Mouse (Mus musculus) mammary gland, adult 2 months (tissue): ENCODE measurements around the gene Banf1. TPM values are rescaled to one million over a fixed set of nuclear protein-coding genes. Genes with fewer than 3 reads are reported as not detected.

ENCODE experiments used
- polyA plus RNA-seq: library from polyadenylated mRNA; depleted of rRNA; stranded (reverse); fragments of >200 nt; gene quantifications from 2 replicates; pipeline ENCODE4 v1.2.3, GENCODE M21; 2012; ENCODE audit warnings: low replicate concordance; rRNA removed

Banf1 gene
- polyA plus RNA-seq: 85.0 and 196 TPM in 2 replicates

DNA sequence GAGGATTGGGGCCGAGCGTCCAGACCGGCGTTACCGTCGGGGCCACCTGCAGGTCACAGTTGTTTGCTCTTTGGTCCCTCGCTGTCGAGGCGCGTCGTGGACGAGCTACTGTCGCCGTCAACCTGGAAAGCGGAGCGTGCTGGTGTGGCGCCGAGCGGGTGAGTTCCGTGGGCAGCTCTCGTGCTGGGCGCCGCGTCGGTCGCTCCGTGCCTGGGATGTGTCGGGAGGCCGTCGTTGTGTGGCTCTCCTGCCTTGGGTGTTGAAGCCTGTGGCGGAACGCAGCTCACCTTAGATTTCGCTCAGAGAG lies at the start of gene Banf1:
Gene Banf1 (minus strand): TSS at position 116 of the 307 bp plus-strand sequence.

DNA sequence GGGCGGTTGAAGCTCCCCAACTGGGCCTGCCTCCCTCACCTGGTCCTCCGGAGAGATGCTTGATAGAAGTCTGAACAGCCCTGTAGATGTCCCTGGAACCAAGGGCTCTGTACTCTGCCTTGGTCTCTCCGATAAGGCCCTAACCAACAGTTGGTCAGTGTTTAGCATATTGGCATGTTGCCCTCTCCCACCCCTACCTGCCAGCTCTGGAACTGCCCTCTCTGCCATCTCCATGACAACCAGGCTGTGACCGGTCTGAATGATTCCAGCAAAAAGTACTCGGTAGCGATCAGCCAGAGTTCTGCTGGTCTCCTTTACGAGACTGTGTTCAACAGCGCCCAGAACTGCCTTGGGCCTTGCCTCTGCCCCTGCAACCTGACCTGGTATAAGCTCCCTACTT lies 35.3 kb upstream of the Banf1 start, which contains the start of gene Tsga10ip:
Gene Tsga10ip (minus strand): TSS at position 234 of the 400 bp plus-strand sequence.

DNA sequence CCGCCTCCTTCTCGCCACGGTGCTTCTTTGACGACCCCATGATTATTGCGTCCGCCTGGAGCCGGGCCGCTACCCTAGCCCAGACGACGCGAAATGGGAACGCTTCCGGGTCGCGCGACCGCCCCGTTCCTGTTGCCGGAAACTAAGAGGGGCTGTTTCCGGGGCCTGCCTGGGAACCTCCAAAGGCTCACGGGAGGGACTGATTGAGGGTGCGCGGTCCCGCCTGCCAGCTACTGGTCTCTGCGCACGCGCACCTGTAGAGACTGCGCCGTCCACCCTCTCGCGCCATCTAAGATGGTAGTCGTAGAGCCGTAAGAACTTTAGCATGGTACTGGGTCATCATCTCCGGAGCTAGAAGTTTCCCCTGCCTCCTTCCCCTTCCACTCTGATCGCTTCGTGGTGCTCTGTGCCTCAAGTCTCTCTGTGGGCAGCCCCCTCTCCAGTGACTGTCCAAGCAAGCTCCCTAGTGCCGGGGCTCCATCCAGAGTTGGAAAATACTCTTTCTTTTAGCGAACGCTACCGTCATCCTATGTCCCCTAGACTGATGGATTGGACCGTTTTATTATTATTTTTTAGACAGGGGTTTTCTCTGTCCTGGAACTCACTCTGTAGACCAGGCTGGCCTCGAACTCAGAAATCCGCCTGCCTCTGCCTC lies 21.7 kb upstream of the Banf1 start, which contains the start of gene Sart1:
Gene Sart1 (minus strand): TSS at position 116 of the 655 bp plus-strand sequence.

DNA sequence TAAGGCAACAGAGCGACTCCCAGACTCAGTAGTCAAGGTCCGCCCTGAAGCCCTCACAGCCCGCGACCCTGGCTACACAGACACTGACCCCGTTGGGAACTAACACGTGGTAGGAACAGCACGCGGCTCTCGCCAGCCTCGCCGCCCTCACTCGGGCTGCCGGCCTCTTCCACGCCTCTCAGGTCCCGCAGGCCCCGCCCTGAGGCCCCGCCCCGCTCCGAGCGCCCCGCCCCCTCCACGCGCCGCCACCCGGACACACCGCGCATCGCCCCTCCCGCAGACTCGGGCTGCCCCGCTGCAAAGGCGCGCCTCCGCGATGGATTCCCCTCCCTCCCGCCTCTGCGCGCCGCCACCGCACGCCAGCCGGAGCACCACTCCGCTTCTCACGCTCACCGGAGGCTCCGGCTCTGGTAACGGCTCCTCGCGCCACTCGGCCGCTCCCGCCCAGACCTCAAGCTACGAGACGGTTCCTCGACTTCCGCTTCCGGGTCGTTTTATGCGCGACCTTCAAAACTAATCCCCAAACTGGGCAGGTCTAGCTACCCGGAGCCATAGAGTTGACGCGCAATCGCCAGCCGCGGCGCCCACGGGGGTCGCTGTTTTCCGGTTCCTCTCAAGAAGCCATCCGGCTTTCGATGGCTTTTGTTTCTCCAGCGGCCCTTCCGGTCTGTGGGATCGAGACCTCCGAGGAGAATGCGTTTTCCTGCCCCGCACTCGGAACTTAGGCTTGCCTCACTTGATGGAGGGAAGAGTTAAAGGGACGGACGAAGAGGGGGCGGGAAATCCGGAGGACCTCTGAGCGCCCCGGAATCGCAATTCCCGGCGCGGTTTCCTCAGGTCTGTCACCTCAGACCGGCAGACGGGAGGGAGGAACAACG lies 554 bp downstream of the Banf1 start, which contains the start of gene Eif1ad:
Gene Eif1ad (plus strand): TSS at position 567 of the 878 bp plus-strand sequence.

DNA sequence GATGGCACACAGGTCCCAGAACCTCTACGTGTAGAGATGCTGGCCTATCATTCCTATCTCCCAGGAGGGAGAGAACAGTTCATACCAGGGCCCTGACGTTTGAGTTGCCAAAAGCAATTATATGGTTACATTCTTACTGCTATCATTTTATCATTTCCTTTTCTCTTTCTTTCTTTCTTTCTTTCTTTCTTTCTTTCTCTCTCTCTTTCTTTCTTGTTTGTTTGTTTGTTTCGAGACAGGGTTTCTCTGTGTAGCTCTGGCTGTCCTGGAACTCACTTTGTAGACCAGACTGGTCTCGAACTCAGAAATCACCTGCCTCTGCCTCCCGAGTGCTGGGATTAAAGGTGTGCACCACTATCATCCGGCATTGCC lies 17.5 kb downstream of the Banf1 start, which contains the start of gene Cst6:
Gene Cst6 (minus strand): TSS at position 73 of the 372 bp plus-strand sequence.

GRCm38 (mm10) chr19:5335441-5335840 lies 31.5 kb downstream of the Banf1 start, which contains the start of gene Catsper1:
TSS of gene Catsper1 (plus strand) at chr19:5335741.

Other genes starting within 250 kb of the Banf1 start
- 44.4 and 46.1 TPM in 2 replicates for gene Klc2, start 248.6 kb downstream of the Banf1 start, polyA plus RNA-seq
- 40.7 and 52.1 TPM in 2 replicates for gene Pacs1, start 94.0 kb downstream of the Banf1 start, polyA plus RNA-seq
- 79.2 and 128 TPM in 2 replicates for gene Sf3b2, start 71.7 kb downstream of the Banf1 start, polyA plus RNA-seq
- 0.04 and 0.36 TPM in 2 replicates for gene Gal3st3, start 68.8 kb downstream of the Banf1 start, polyA plus RNA-seq
- gene Catsper1, start 31.4 kb downstream of the Banf1 start, polyA plus RNA-seq: not detected in 2 replicates
- gene Cst6, start 17.6 kb downstream of the Banf1 start, polyA plus RNA-seq: 4.1 and 142 TPM in 2 replicates
- 14.3 and 25.0 TPM in 2 replicates for gene Eif1ad, start 427 bp downstream of the Banf1 start, polyA plus RNA-seq
- 13.2 and 16.5 TPM in 2 replicates for gene Sart1, start 21.5 kb upstream of the Banf1 start, polyA plus RNA-seq
- not detected in 2 replicates for gene Tsga10ip, start 35.4 kb upstream of the Banf1 start, polyA plus RNA-seq
- 111 and 116 TPM in 2 replicates for gene Drap1, start 57.8 kb upstream of the Banf1 start, polyA plus RNA-seq
- 112 and 118 TPM in 2 replicates for gene AI837181, start 58.0 kb upstream of the Banf1 start, polyA plus RNA-seq
- 0.13 and 0.75 TPM in 2 replicates for gene Fosl1, start 80.4 kb upstream of the Banf1 start, polyA plus RNA-seq
- 5.0 and 11.5 TPM in 2 replicates for gene Ccdc85b, start 90.7 kb upstream of the Banf1 start, polyA plus RNA-seq
- gene Fibp, start 93.4 kb upstream of the Banf1 start, polyA plus RNA-seq: 106 and 133 TPM in 2 replicates
- 27.5 and 30.7 TPM in 2 replicates for gene Ctsw, start 101.3 kb upstream of the Banf1 start, polyA plus RNA-seq
- 96.9 and 98.4 TPM in 2 replicates for gene Efemp2, start 106.8 kb upstream of the Banf1 start, polyA plus RNA-seq
- gene Mus81, start 121.2 kb upstream of the Banf1 start, polyA plus RNA-seq: 47.4 and 58.4 TPM in 2 replicates
- gene Cfl1, start 123.3 kb upstream of the Banf1 start, polyA plus RNA-seq: 576 and 751 TPM in 2 replicates
- gene 1700020D05Rik, start 136.6 kb upstream of the Banf1 start, polyA plus RNA-seq: 1.1 and 1.7 TPM in 2 replicates
- 11.3 and 16.3 TPM in 2 replicates for gene Snx32, start 143.4 kb upstream of the Banf1 start, polyA plus RNA-seq
- 2.4 and 2.5 TPM in 2 replicates for gene Ovol1, start 193.5 kb upstream of the Banf1 start, polyA plus RNA-seq
- gene Ap5b1, start 200.9 kb upstream of the Banf1 start, polyA plus RNA-seq: 11.5 and 27.2 TPM in 2 replicates
- 35.9 and 66.4 TPM in 2 replicates for gene Rnaseh2c, start 234.7 kb upstream of the Banf1 start, polyA plus RNA-seq
- 50.4 and 55.5 TPM in 2 replicates for gene Kat5, start 243.1 kb upstream of the Banf1 start, polyA plus RNA-seq